Mouse (Mus musculus) stomach, embryonic 16.5 days (tissue): ENCODE data around the gene Rnf123. TPM values are rescaled to one million over a fixed set of nuclear protein-coding genes. Genes with fewer than 3 reads are reported as not detected.

Experiments
- ATAC-seq: fragments of 200-750 bp; cut with Nextera tagmentation; 2 replicates; pipeline ENCODE4 v1.8.0; 2017; ENCODE audit warnings: moderate number of reproducible peaks, moderate TSS enrichment; ENCODE audit not compliant: insufficient read depth, low FRiP score
- H3K27ac ChIP-seq: fragments of 300-500 bp; sonication (generic); 2 replicates; pipeline ENCODE4 v1.5.1; 2014; ENCODE audit warnings: low read length
- H3K27me3 ChIP-seq: fragments of 300-500 bp; sonication (generic); 2 replicates; pipeline ENCODE4 v1.6.1; 2014; ENCODE audit warnings: low read length, control low read depth, mixed read lengths; ENCODE audit not compliant: control insufficient read depth, insufficient read depth
- H3K36me3 ChIP-seq: fragments of 300-500 bp; sonication (generic); 2 replicates; pipeline ENCODE4 v1.6.1; 2014; ENCODE audit warnings: low read length; ENCODE audit not compliant: control insufficient read depth, insufficient read depth
- H3K4me1 ChIP-seq: fragments of 300-500 bp; sonication (generic); 2 replicates; pipeline ENCODE4 v1.6.1; 2014; ENCODE audit warnings: low read length, control low read depth, mixed read lengths; ENCODE audit not compliant: control insufficient read depth, insufficient read depth
- H3K4me2 ChIP-seq: fragments of 300-500 bp; sonication (generic); 2 replicates; pipeline ENCODE4 v1.6.1; 2014; ENCODE audit warnings: low read depth, low read length, mixed read lengths
- H3K4me3 ChIP-seq: fragments of 300-500 bp; sonication (generic); replicated peaks from 2 replicates; pipeline ENCODE4 v1.5.1; 2014; ENCODE audit warnings: mild to moderate bottlenecking, low read length
- H3K9ac ChIP-seq: fragments of 300-500 bp; sonication (generic); 2 replicates; pipeline ENCODE4 v1.6.1; 2014; ENCODE audit warnings: low read length
- H3K9me3 ChIP-seq: fragments of 300-500 bp; sonication (generic); replicated peaks from 2 replicates; pipeline ENCODE4 v1.6.1; 2016; ENCODE audit warnings: low read length, control low read depth; ENCODE audit not compliant: control insufficient read depth
- WGBS: fragments of 180-500 bp; shearing (Covaris S2); extraction: QIAGEN DNeasy Blood & Tissue Kit; methylation state at CpG from one replicate; pipeline ENCODE4 v1.1.7; 2014; 5-methylcytosine and 5-hydroxymethylcytosine counted together
- polyA plus RNA-seq: library from polyadenylated mRNA; unstranded; fragments of >200 nt; fragmentation: Nextera tagmentation; extraction: Ambion mirVana; gene quantifications from 2 replicates; pipeline ENCODE4 v1.2.1, GENCODE M21; 2015

Gene Rnf123
- polyA plus RNA-seq, 1 experiment from 2014 or later: 32.8 TPM

GRCm38 (mm10) chr9:108121170-108121969 lies 38.2 kb upstream of the Rnf123 start:
- H3K9ac ChIP-seq: no peak overlapping the region
- no peaks in the 10 kb centered on the region for H3K9me3 ChIP-seq
- 86% methylated on average over 10 of the region's 10 CpGs for WGBS
- no peak for ATAC-seq
- no peaks in the 10 kb centered on the region for H3K36me3 ChIP-seq
- H3K4me2 ChIP-seq: no peak overlapping the region
- H3K27me3 ChIP-seq: no peaks in the 10 kb centered on the region
- H3K4me3 ChIP-seq: no peak overlapping the region
- no peak overlapping the region for H3K27ac ChIP-seq
- H3K4me1 ChIP-seq: peaks cover 14% of the 10 kb centered on the region

- peak overlapping the region; percentile 82 for H3K27ac ChIP-seq
- no peak for ATAC-seq
- WGBS: 87% methylated on average over 8 of the region's 8 CpGs
- no peak overlapping the region for H3K4me2 ChIP-seq
- H3K36me3 ChIP-seq: no peaks in the 10 kb centered on the region
- no peak overlapping the region for H3K4me3 ChIP-seq
- H3K27me3 ChIP-seq: no peaks in the 10 kb centered on the region
- H3K9me3 ChIP-seq: no peaks in the 10 kb centered on the region
- H3K4me1 ChIP-seq: peaks cover 13% of the 10 kb centered on the region
- H3K9ac ChIP-seq: no peak overlapping the region
Observed at GRCm38 (mm10) chr9:108120671-108121070, 37.5 kb upstream of the Rnf123 start.

- peak overlapping the region; percentile 82 for H3K27ac ChIP-seq
- ATAC-seq: peak; percentile 93
- no peak overlapping the region for H3K4me2 ChIP-seq
- H3K36me3 ChIP-seq: no peaks in the 10 kb centered on the region
- 24% methylated on average over 9 of the region's 11 CpGs for WGBS
- H3K4me1 ChIP-seq: peaks cover 13% of the 10 kb centered on the region
- H3K9me3 ChIP-seq: no peaks in the 10 kb centered on the region
- H3K4me3 ChIP-seq: no peak overlapping the region
- 0 out of 2 replicates have a peak, but pooled peaks cover 5% of the 10 kb centered on the region for H3K27me3 ChIP-seq
- peak overlapping the region; percentile 6; the same call in 1 of the 2 replicates for H3K9ac ChIP-seq
Observed at GRCm38 (mm10) chr9:108119891-108120411, 36.8 kb upstream of the Rnf123 start.

- 61% methylated on average over 4 of the region's 4 CpGs for WGBS
- no peak overlapping the region for H3K4me2 ChIP-seq
- H3K9ac ChIP-seq: no peak overlapping the region
- H3K27me3 ChIP-seq: peaks cover 8% of the 10 kb centered on the region; the same call in 1 of the 2 replicates
- H3K27ac ChIP-seq: no peak overlapping the region
- peaks cover 13% of the 10 kb centered on the region for H3K4me1 ChIP-seq
- no peaks in the 10 kb centered on the region; the same call in 1 of the 2 replicates for H3K9me3 ChIP-seq
- no peak for ATAC-seq
- H3K4me3 ChIP-seq: no peak overlapping the region
- H3K36me3 ChIP-seq: no peaks in the 10 kb centered on the region
Observed at GRCm38 (mm10) chr9:108117143-108117542, 34.0 kb upstream of the Rnf123 start.

GRCm38 (mm10) chr9:108115290-108116077 lies 32.3 kb upstream of the Rnf123 start:
- Histone ChIP-seq H3K27ac (no peak overlapping the region), H3K27me3 (peaks cover 8% of the 10 kb centered on the region; the same call in 1 of the 2 replicates), H3K4me3 (no peak overlapping the region), H3K9ac (no peak overlapping the region), H3K9me3 (no peaks in the 10 kb centered on the region; the same call in 1 of the 2 replicates), H3K36me3 (no peaks in the 10 kb centered on the region), H3K4me1 (peaks cover 23% of the 10 kb centered on the region), H3K4me2 (no peak overlapping the region)
- no peak for ATAC-seq
- WGBS: 64% methylated on average over 43 of the region's 43 CpGs

GRCm38 (mm10) chr9:108112719-108113340 lies 29.7 kb upstream of the Rnf123 start:
- WGBS: 94% methylated on average over 18 of the region's 18 CpGs

GRCm38 (mm10) chr9:108111593-108112121 lies 28.5 kb upstream of the Rnf123 start:
- ATAC-seq: no peak
- Histone ChIP-seq H3K9me3 (no peaks in the 10 kb centered on the region; the same call in 1 of the 2 replicates), H3K4me2 (peak overlapping the region; percentile 62), H3K27ac (peak overlapping the region; percentile 2; the same call in 1 of the 2 replicates), H3K9ac (peak overlapping the region; percentile 71), H3K36me3 (no peaks in the 10 kb centered on the region), H3K27me3 (peaks cover 8% of the 10 kb centered on the region; the same call in 1 of the 2 replicates), H3K4me3 (peak overlapping the region; percentile 36), H3K4me1 (peaks cover 12% of the 10 kb centered on the region)
- 72% methylated on average over 17 of the region's 17 CpGs for WGBS

More at GRCm38 (mm10) chr9:108112719-108113340, 29.7 kb upstream of the Rnf123 start:
- ATAC-seq: no peak
- Histone ChIP-seq H3K9me3 (no peaks in the 10 kb centered on the region; the same call in 1 of the 2 replicates), H3K4me1 (peaks cover 12% of the 10 kb centered on the region), H3K27ac (no peak overlapping the region), H3K9ac (no peak overlapping the region), H3K36me3 (no peaks in the 10 kb centered on the region), H3K4me3 (no peak overlapping the region), H3K4me2 (no peak overlapping the region), H3K27me3 (peaks cover 8% of the 10 kb centered on the region; the same call in 1 of the 2 replicates)

- WGBS: 6% methylated on average over 22 of the region's 22 CpGs
- ATAC-seq: no peak
Observed at GRCm38 (mm10) chr9:108111101-108111592, 28.0 kb upstream of the Rnf123 start.

More at GRCm38 (mm10) chr9:108111101-108111592, 28.0 kb upstream of the Rnf123 start:
- peak overlapping the region; percentile 36 for H3K4me3 ChIP-seq
- H3K4me1 ChIP-seq: peaks cover 12% of the 10 kb centered on the region
- peak overlapping the region; percentile 2; the same call in 1 of the 2 replicates for H3K27ac ChIP-seq
- H3K36me3 ChIP-seq: no peaks in the 10 kb centered on the region
- peaks cover 8% of the 10 kb centered on the region; the same call in 1 of the 2 replicates for H3K27me3 ChIP-seq
- peak overlapping the region; percentile 62 for H3K4me2 ChIP-seq
- H3K9me3 ChIP-seq: no peaks in the 10 kb centered on the region; the same call in 1 of the 2 replicates
- peak overlapping the region; percentile 71 for H3K9ac ChIP-seq
